Mouse (Mus musculus): Measurements from ENCODE around the gene Asf1a.
A peak's percentile ranks its signal among the peaks of the same experiment; 100 is the strongest.
"Not testable (repeated sequence)": the region's sequence is repeated elsewhere in the genome, so short reads cannot be mapped to it uniquely, and the experiment has no call there.

Gene Asf1a

DNA sequence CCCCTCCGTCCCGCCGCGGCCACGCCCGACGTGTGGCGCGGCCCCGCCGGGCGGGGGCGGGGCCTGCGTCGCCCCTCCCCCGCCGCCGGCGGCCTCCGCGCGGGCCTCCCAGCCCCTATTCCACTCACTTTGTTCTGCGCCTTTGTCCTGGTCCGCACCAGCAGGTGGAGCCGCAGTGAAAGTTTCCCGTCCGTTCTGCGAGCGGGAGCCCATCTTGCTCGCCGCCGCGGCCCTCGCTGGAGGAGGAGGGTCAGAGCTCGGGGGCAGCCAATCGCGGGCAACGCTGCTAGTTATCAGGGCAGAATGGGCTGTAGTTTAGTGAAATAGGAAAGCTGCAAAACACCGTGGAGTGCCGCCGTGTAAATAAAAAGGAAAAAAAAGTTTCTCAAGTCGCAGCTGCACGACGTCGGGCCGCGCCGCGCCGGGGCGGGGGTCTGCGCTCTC is at the start of gene Asf1a:
Asf1a (plus strand) TSS at position 81 of the 444 bp plus-strand sequence.
- DNase-seq: peak; percentile 98

GRCm38 (mm10) chr10:53562001-53562400 is 34.6 kb upstream of the Asf1a start:
- no peak for DNase-seq

- no peak for DNase-seq
Measured at GRCm38 (mm10) chr10:53565538-53565937, 31.0 kb upstream of the Asf1a start.

GRCm38 (mm10) chr10:53568531-53568930 is 28.0 kb upstream of the Asf1a start:
- no peak for DNase-seq

- DNase-seq: peak; percentile 33
Measured at GRCm38 (mm10) chr10:53580137-53580536, 16.4 kb upstream of the Asf1a start.

DNA sequence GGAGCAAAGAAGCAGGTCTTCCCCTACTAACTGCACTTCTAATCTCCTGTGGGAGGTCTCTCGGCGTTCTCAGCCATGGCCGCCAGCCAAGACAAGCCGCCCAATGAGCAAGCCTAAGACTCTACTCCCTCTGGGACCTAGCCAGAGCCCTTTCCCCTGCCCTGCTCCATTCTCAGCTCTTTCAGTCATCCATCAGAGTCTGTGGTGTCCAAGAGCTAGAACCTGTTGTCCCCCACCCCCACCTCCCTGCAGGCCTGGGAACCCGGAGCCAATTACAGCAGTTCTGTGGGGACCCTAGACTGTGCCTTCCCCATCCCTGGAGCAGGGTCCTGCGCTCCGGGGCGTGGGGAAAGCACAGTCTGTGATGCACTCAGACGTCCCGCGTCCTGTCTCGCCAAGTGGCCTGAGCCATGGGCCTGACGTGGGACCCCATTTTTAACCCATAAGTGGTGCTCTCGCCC is 15.9 kb upstream of the Asf1a start:
- DNase-seq: peak; percentile 62

GRCm38 (mm10) chr10:53581087-53581486 is 15.5 kb upstream of the Asf1a start:
- DNase-seq: peak; percentile 24

DNA sequence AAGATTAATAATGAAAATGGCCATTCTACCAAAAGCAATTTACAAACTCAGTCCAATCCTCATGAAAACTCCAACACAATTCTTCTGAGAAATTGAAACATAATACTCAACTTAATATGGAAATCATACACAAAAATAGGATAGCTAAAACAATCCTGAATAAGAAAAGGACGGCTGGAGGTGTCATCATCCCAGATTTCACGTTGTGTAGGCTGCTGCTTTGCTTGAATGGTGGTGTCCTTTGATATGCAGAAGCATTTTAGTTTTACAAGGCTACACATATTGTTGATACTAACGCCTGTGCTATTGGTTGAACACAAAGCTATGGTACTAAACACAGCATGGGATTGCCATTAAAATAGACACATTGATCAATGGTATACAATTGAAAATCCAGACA is 10.8 kb upstream of the Asf1a start:
- no peak for DNase-seq

DNA sequence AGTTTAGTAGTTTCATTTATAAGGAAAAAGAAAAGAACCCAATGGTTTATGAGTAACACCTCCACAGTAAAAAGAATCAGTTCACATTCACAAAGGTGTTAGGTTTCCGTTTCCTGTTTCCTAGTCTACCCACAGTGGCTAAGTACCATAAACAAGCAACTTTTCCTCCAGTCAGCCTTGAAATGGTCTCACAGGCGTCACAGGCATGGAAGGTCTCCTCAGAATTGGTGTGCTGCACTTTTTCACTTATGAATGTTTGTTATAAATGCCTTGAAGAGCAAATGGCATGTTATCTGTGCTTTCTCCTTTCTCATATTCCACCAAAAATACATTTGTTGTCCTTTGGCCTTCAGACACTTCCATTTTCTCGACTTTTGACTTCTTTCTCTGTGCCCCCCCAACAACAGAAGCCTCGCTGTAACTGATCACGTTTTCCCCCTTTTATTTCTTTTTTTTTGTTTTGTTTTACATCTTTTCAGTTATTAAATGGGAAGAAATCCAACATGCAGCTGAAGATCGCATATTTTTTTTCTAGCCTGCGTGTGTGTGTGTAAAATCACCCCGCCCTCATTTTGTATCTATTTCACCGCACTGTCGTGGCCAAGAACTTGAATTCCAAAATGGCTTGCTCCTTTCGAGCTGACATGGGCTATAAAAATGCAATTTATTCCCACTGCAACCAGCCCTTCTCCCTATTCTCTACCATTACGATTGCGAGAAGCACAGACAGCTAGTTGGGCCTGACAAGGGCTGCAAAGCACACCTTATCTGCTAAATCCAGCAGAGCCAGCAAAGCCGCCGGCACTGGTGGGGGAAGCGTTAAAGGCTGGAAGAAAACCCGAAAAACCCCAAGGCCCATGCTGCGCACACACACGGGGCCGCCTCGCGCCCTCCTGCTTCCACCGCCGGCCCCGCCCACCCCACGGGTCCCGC is 547 bp upstream of the Asf1a start:
- DNase-seq: peak; percentile 90

DNA sequence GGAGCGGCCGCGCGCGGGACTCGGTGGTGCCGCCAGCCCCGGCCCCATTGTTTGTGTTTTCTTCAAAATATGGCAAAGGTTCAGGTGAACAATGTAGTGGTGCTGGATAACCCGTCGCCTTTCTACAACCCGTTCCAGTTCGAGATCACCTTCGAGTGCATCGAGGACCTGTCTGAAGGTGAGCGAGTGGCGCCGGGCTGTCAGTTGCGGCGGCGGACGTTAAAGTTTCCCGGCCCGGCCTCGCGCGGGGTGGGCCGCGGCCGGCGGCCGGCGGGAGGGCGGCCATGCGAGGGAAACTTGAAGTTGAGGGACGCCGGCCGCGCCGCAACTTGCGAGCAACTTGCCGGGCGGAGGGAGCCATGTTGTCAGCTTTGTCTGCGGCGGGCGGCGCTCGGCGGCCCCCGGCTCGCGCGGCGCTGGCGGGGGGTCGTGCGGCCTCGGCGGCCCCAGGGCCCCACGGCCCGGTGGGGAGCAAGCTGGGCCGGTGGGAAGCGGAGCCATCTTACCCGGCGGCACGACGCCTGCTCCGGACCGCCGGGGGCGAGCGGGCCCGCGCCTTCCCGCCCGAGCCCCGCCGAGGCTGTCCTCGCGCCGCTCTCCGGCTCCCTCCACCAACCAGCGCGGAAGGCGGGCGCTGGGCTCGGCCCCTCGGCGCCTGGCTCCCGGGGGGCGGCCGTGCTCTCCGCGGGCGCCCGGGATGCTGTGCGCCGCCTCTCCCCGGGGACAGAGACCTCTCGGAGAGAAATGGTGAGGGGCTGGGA is 744 bp downstream of the Asf1a start:
- no peak for DNase-seq

- no peak for DNase-seq
Measured at GRCm38 (mm10) chr10:53598821-53599220, 2.3 kb downstream of the Asf1a start.

DNA sequence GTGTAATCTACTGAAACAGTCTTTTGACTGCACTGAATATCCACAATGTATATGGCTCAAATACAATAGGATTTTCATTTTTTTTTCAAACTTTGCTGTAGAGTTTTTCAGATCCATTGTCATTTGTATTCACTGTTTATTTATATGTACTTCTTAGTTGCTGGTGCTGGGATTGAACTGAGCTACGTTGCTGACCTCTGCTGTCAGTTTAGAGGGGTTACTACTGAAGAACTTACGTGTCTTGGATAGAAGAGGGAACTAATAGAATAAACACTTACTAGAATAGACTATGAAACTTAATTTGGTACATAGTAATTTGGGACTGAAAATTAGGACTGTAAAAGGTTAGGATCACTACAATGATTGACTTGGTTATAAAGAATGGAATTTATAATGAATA is 8.8 kb downstream of the Asf1a start:
- no peak for DNase-seq

- DNase-seq: no peak
Measured at GRCm38 (mm10) chr10:53608274-53608673, 11.7 kb downstream of the Asf1a start.

- DNase-seq: peak; percentile 91
Measured at GRCm38 (mm10) chr10:53612172-53612571, 15.6 kb downstream of the Asf1a start.

DNA sequence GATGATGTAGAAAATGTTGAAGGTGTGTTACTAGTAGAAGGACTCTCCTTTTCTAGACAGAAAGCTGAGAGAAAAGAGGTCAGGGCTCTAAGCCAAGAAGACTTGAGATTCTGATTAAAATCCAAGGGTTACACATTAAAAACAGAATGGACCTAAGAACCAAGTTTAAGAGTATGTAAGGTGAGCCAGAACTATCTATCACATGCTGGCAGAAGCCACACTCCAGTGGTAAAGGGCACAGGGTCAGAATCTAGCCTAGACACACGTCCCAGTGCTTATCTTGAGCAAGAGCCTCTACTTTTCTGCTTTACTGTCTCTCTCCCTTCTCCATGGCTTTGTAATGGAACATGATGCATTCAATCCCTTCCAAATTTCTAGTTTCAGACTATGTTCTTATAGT is 17.4 kb downstream of the Asf1a start:
- DNase-seq: no peak

- no peak for DNase-seq
Measured at GRCm38 (mm10) chr10:53615850-53616616, 19.5 kb downstream of the Asf1a start.

DNA sequence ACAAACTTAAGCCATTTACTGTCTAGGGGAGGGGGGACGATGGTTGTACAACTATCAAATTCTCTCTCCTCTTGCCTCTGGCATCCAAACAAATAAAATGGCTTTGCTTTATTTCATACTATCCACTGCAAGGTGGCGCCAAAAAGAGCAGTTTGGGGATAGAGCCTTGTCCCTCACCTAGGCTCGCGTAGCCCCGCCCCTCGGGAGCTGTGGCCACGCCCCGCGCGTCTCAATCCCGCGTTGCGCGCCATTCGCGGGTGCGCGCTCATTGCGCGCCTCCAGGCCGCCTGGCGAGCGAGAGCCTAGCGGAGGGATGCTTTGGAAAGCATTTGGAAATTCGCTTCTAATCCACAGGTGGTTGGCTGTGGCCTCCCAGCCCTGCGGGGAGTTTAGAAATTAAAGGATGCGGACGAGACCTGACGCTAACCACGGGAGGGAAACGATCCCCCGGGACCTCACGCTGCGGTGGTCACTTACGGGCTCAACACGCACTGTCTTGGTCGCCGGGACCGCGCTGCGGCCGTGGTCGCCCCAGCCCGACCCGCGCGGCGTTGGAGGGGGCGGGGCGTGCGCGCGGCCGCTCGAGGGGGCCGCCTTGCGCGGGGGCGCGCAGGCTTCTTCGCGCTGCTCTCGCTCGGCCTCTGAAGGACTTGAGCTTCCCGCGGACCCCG is 32.8 kb downstream of the Asf1a start:
- peak; percentile 97 for DNase-seq

DNA sequence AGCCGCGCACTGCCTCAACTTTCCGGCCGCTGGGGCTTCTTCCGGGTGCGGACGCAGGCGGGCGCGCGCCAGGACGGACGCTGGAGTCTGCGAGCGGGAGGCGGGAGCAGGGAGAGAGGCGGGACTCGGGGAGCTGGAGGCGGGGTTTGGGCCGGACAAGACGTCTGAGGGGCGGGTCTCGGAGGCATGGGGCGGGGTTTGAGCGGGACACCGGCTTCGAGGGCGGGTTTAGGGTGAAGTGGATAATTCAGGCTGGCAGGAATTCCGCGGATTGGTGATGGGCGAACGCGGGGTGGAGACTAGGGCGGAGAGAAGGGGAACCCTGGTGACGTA is 33.3 kb downstream of the Asf1a start:
- DNase-seq: peak; percentile 98

DNA sequence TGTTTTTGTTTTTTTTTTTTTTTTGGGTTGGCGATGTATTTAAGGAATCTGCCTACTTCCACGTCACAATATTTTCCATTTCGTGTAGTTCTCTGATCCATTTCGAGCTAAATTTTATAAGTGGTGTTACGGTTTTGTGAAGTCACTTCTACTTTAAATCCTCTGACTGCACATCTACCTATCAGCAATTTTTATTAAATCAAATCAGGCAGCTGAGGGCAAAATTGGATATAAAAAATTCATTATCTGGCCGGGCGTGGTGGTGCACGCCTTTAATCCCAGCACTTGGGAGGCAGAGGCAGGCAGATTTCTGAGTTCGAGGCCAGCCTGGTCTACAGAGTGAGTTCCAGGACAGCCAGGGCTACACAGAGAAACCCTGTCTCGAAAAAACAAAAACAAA is 33.8 kb downstream of the Asf1a start, which contains the start of gene Mcm9:
Mcm9 (minus strand) TSS at position 101 of the 400 bp plus-strand sequence.
- DNase-seq: not testable (repeated sequence)

DNA sequence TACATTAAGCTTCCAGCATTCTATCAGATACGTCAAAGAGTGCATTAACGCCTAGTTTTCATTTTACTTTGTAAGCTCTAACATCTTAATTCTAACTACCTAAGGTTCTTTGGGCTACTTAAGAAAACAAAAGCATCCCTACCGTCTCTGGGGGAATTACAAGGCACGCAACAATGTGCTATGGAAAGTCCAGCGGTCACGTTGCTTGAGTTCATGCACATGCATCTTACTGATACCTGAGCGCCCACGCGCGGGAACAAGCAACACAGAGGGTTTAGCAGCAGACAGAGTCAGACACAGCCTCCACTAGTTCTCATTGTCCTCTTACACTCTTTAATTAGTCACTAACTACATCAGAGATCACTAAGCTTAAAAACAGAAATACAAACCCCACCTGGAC is 37.6 kb downstream of the Asf1a start:
- no peak for DNase-seq

DNA sequence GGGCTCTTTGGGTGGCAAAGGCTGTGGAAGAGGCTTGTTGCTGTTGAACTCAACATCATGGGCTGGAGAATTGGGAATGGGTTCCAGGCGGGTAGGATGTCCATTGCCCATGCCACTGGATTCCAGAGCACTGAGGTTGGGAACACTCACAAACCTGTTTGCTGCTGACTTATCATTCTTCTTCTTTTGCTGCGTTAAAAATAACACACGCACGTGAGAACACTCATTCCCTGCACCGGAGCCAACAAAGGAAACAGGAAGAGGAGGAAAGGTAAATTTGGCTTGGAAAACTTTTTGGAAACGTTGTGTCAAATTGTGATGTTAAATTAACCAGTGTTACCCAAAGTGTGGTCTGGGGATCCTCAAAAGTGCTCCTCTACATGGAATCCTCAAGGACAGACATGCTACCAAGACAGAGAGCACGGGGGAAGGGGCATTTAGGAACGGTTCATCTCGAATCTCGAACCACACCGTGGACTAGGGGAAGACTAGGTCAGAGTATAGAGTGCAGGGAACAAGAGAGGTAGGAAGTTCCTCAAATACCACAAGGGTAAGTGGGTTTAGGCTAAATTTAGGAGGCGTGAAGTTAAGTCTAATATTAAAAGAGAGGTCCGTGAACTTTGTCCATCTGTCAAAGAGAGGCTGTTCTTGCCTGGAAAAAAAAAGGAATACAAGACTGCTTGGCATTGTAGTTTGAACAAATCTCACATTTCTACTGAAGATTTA is 38.9 kb downstream of the Asf1a start:
- DNase-seq: no peak

GRCm38 (mm10) chr10:53641507-53641906 is 45.0 kb downstream of the Asf1a start:
- DNase-seq: peak; percentile 33
